Mouse (Mus musculus): ENCODE data around the gene Glce. TPM values are rescaled to one million over a fixed set of nuclear protein-coding genes. Genes with fewer than 3 reads are reported as not detected.

Glce gene
- total and polyA plus RNA-seq, 3 experiments = 7.4 to 16.4 (median 13.1) TPM

GRCm38 (mm10) chr9:62132005-62132782 is 9.7 kb upstream of the Glce start:
- no peak overlapping the region for H3K27ac ChIP-seq (ENCODE audit: insufficient read depth, low read depth)
- H3K9ac ChIP-seq (ENCODE audit: insufficient read depth, low read depth) = no peak overlapping the region
- no peak overlapping the region for H3K4me3 ChIP-seq (replicated peaks in 1 of 3; ENCODE audit: low read depth in 2 of 3, low read length in 2 of 3, poor library complexity in 1 of 3)
- H3K36me3 ChIP-seq (replicated peaks in 1 of 2; ENCODE audit: control insufficient read depth in 1 of 2, insufficient read depth in 1 of 2, low read length in 1 of 2) = no peaks in the 10 kb centered on the region
- no peak overlapping the region for H3K4me2 ChIP-seq (ENCODE audit: insufficient read depth, low read depth, poor library complexity, severe bottlenecking)
- no peak for TF ChIP-seq PAX5 (IDR thresholded peaks at IDR 0.05; ENCODE audit: low read length)
- no peak for TF ChIP-seq TCF12 (IDR thresholded peaks at IDR 0.05; ENCODE audit: low read depth, low read length)
- TF ChIP-seq ZMIZ1 (IDR thresholded peaks at IDR 0.05; ENCODE audit: low read depth, low read length) = no peak
- TF ChIP-seq CTCF (conservative IDR thresholded peaks at IDR 0.05 in 1 of 2, IDR thresholded peaks at IDR 0.05 in 1 of 2; ENCODE audit: low read depth in 2 of 2, low read length in 2 of 2) = no peak
- no peak for TF ChIP-seq SIN3A (IDR thresholded peaks at IDR 0.05; ENCODE audit: low read length)
- dilution Hi-C loops (cut with MboI; ENCODE audit: extremely low pct_ligation_motif_present, extremely low pct_unique_long_range_greater_than_20kb, low sequenced_read_pairs) (no loop called here), in situ Hi-C loops (cut with MboI; ENCODE audit: low pct_ligation_motif_present, low pct_unique_long_range_greater_than_20kb, low sequenced_read_pairs) (no loop called here)
- H3K27me3 ChIP-seq (replicated peaks) = peaks cover 1% of the 10 kb centered on the region
- H3K4me1 ChIP-seq (ENCODE audit: control insufficient read depth in 1 of 2, insufficient read depth in 2 of 2) = peaks cover 8 to 17% of the 10 kb centered on the region in 2 experiments
- no peaks in the 10 kb centered on the region for H3K79me2 ChIP-seq (replicated peaks; ENCODE audit: control insufficient read depth, extremely low read depth, insufficient read depth, poor library complexity, severe bottlenecking)
- no peak for DNase-seq (ENCODE audit: extremely low read depth)
- H3K9me3 ChIP-seq (replicated peaks; ENCODE audit: low read length) = no peaks in the 10 kb centered on the region

GRCm38 (mm10) chr9:62130746-62131145 is 8.3 kb upstream of the Glce start:
- no peak for TF ChIP-seq USF1 (IDR thresholded peaks at IDR 0.05; ENCODE audit: low read depth, low read length)
- no peak for TF ChIP-seq MXI1 (IDR thresholded peaks at IDR 0.05; ENCODE audit: low read depth, low read length)
- TF ChIP-seq POLR2AphosphoS2 (IDR thresholded peaks at IDR 0.05; ENCODE audit: low read depth, low read length) = no peak
- no peak for TF ChIP-seq POLR2A (IDR thresholded peaks at IDR 0.05; ENCODE audit: low read depth, low read length)
- no peak for TF ChIP-seq E2F4 (IDR thresholded peaks at IDR 0.05; ENCODE audit: insufficient replicate concordance, low read depth, low read length)
- TF ChIP-seq CTCF (conservative IDR thresholded peaks at IDR 0.05 in 1 of 2, IDR thresholded peaks at IDR 0.05 in 1 of 2; ENCODE audit: low read depth in 2 of 2, low read length in 2 of 2) = no peak
- no peak for TF ChIP-seq MEF2A (IDR thresholded peaks at IDR 0.05; ENCODE audit: borderline replicate concordance, low read depth, low read length)
- TF ChIP-seq BHLHE40 (IDR thresholded peaks at IDR 0.05; ENCODE audit: low read depth, low read length) = no peak
- TF ChIP-seq TBP (conservative IDR thresholded peaks at IDR 0.05; ENCODE audit: low read depth, low read length) = no peak
- TF ChIP-seq NRF1 (IDR thresholded peaks at IDR 0.05; ENCODE audit: low read depth, low read length) = no peak
- TF ChIP-seq USF2 (conservative IDR thresholded peaks at IDR 0.05; ENCODE audit: low read depth, low read length) = no peak
- TF ChIP-seq ZC3H11A (IDR thresholded peaks at IDR 0.05; ENCODE audit: low read depth, low read length) = no peak
- H3K36me3 ChIP-seq (replicated peaks in 1 of 2; ENCODE audit: control insufficient read depth in 1 of 2, insufficient read depth in 1 of 2, low read length in 1 of 2) = no peaks in the 10 kb centered on the region
- no peak for DNase-seq (ENCODE audit: extremely low read depth)
- no peaks in the 10 kb centered on the region for H3K79me2 ChIP-seq (replicated peaks; ENCODE audit: control insufficient read depth, extremely low read depth, insufficient read depth, poor library complexity, severe bottlenecking)
- no peaks in the 10 kb centered on the region for H3K27me3 ChIP-seq (replicated peaks)
- H3K9me3 ChIP-seq (replicated peaks; ENCODE audit: low read length) = no peaks in the 10 kb centered on the region
- no peak overlapping the region for H3K4me2 ChIP-seq (ENCODE audit: insufficient read depth, low read depth, poor library complexity, severe bottlenecking)
- peaks cover 8 to 18% of the 10 kb centered on the region in 2 experiments for H3K4me1 ChIP-seq (ENCODE audit: control insufficient read depth in 1 of 2, insufficient read depth in 2 of 2)
- H3K4me3 ChIP-seq (replicated peaks in 1 of 3; ENCODE audit: low read depth in 2 of 3, low read length in 2 of 3, poor library complexity in 1 of 3) = no peak overlapping the region
- H3K9ac ChIP-seq (ENCODE audit: insufficient read depth, low read depth) = no peak overlapping the region
- dilution Hi-C loops (cut with MboI; ENCODE audit: extremely low pct_ligation_motif_present, extremely low pct_unique_long_range_greater_than_20kb, low sequenced_read_pairs) = no loop called here
- in situ Hi-C loops (cut with MboI; ENCODE audit: low pct_ligation_motif_present, low pct_unique_long_range_greater_than_20kb, low sequenced_read_pairs) = no loop called here
- no peak overlapping the region for H3K27ac ChIP-seq (ENCODE audit: insufficient read depth, low read depth)
